Mouse (Mus musculus) kidney, postnatal 14 days (tissue): ENCODE results near the gene Hmgn5.

ENCODE experiments used
- DNase-seq: peaks from one replicate; pipeline ENCODE4 v3.0.0; 2022; ENCODE audit warnings: mixed read lengths

Hmgn5 gene

GRCm38 (mm10) chrX:109013283-109013682, at the start of gene Hmgn5:
Hmgn5 (minus strand) TSS chrX:109013404.
- peak; percentile 95 for DNase-seq

- no peak for DNase-seq
Observed at GRCm38 (mm10) chrX:109047773-109048172, 34.6 kb upstream of the Hmgn5 start.

GRCm38 (mm10) chrX:109026224-109026623, 13.0 kb upstream of the Hmgn5 start:
- DNase-seq: no peak

GRCm38 (mm10) chrX:109020858-109021257, 7.7 kb upstream of the Hmgn5 start:
- DNase-seq: no peak

- no peak for DNase-seq
Observed at GRCm38 (mm10) chrX:109014166-109014565, 962 bp upstream of the Hmgn5 start.

- DNase-seq: peak; percentile 58
Observed at GRCm38 (mm10) chrX:109013686-109014085, 482 bp upstream of the Hmgn5 start.

- DNase-seq: peak; percentile 53
Observed at GRCm38 (mm10) chrX:109012371-109013031, 703 bp downstream of the Hmgn5 start.

- DNase-seq: peak; percentile 12
Observed at GRCm38 (mm10) chrX:109011611-109012185, 1.5 kb downstream of the Hmgn5 start.

GRCm38 (mm10) chrX:109001277-109001676, 11.9 kb downstream of the Hmgn5 start:
- DNase-seq: no peak
